Mouse (Mus musculus) intestine, embryonic 16.5 days (tissue): Measurements from ENCODE around the gene Hid1. TPM values are rescaled to one million over a fixed set of nuclear protein-coding genes. Genes with fewer than 3 reads are reported as not detected.
A peak's percentile ranks its signal among the peaks of the same experiment; 100 is the strongest.

Source experiments
- ATAC-seq: fragments of 200-750 bp; cut with Nextera tagmentation; 2 replicates; pipeline ENCODE4 v1.8.0; 2017; ENCODE audit warnings: moderate TSS enrichment, moderate library complexity
- H3K27ac ChIP-seq: fragments of 300-500 bp; sonication (generic); 2 replicates; pipeline ENCODE4 v1.5.1; 2014; ENCODE audit warnings: mild to moderate bottlenecking, low read length
- H3K27me3 ChIP-seq: fragments of 300-500 bp; sonication (generic); replicated peaks from 2 replicates; pipeline ENCODE4 v1.6.1; 2014; ENCODE audit warnings: low read length, control low read depth, mixed read lengths; ENCODE audit not compliant: control insufficient read depth, insufficient read depth
- H3K36me3 ChIP-seq: fragments of 300-500 bp; sonication (generic); 2 replicates; pipeline ENCODE4 v1.6.1; 2014; ENCODE audit warnings: low read length, control low read depth; ENCODE audit not compliant: control insufficient read depth, insufficient read depth
- H3K4me1 ChIP-seq: fragments of 300-500 bp; sonication (generic); 2 replicates; pipeline ENCODE4 v1.6.1; 2014; ENCODE audit warnings: low read length, control low read depth, mixed read lengths; ENCODE audit not compliant: control insufficient read depth, insufficient read depth
- H3K4me2 ChIP-seq: fragments of 300-500 bp; sonication (generic); 2 replicates; pipeline ENCODE4 v1.6.1; 2014; ENCODE audit warnings: low read depth, low read length, control low read depth
- H3K4me3 ChIP-seq: fragments of 300-500 bp; sonication (generic); 2 replicates; pipeline ENCODE4 v1.5.1; 2014; ENCODE audit warnings: mild to moderate bottlenecking, low read length
- H3K9ac ChIP-seq: fragments of 300-500 bp; sonication (generic); 2 replicates; pipeline ENCODE4 v1.6.1; 2014; ENCODE audit warnings: low read depth, low read length
- H3K9me3 ChIP-seq: fragments of 300-500 bp; sonication (generic); 2 replicates; pipeline ENCODE4 v1.6.1; 2016; ENCODE audit warnings: low read length, control low read depth; ENCODE audit not compliant: control insufficient read depth
- WGBS: fragments of 180-500 bp; shearing (Covaris S2); extraction: QIAGEN DNeasy Blood & Tissue Kit; methylation state at CpG from one replicate; pipeline ENCODE4 v1.1.7; 2014; 5-methylcytosine and 5-hydroxymethylcytosine counted together
- polyA plus RNA-seq: library from polyadenylated mRNA; unstranded; fragments of >200 nt; fragmentation: Nextera tagmentation; extraction: Ambion mirVana; gene quantifications from 2 replicates; pipeline ENCODE4 v1.2.1, GENCODE M21; 2015

The Hid1 gene
- polyA plus RNA-seq, 1 experiment from 2014 or later, result 20.5 TPM

GRCm38 (mm10) chr11:115377254-115377653, 9.7 kb upstream of the Hid1 start:
- Histone ChIP-seq H3K9ac (no peak overlapping the region), H3K4me2 (no peak overlapping the region), H3K4me1 (peaks cover 16% of the 10 kb centered on the region), H3K9me3 (0 out of 2 replicates have a peak, but pooled peaks cover 2% of the 10 kb centered on the region), H3K27me3 (peaks cover 17% of the 10 kb centered on the region; the same call in 1 of the 2 replicates), H3K4me3 (no peak overlapping the region), H3K27ac (no peak overlapping the region), H3K36me3 (no peaks in the 10 kb centered on the region)
- WGBS, result 85% methylated on average over 4 of the region's 4 CpGs
- ATAC-seq, result no peak

DNA sequence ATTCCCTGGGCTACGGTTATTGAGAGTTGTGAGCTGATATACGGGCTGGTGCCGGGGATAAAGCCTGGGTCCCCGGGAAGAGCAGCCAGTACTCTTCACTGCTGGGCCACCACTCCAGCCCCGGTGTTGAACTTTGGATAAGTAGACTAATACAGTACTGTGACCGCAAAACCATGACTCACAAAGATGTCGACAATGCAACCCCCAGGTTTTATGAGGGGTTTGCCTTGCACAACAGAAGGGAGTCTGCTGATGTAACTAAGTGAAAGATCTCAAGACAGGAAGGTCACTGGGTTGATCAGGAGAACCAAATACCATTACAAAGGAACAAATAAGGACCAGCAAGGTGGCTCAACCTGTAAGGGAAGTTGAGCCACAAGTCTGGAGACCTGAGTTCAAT, 9.2 kb upstream of the Hid1 start:
- 58% methylated on average over 7 of the region's 7 CpGs for WGBS
- Histone ChIP-seq H3K27ac (no peak overlapping the region), H3K27me3 (peaks cover 17% of the 10 kb centered on the region; the same call in 1 of the 2 replicates), H3K9ac (no peak overlapping the region), H3K9me3 (0 out of 2 replicates have a peak, but pooled peaks cover 2% of the 10 kb centered on the region), H3K4me3 (no peak overlapping the region), H3K36me3 (no peaks in the 10 kb centered on the region), H3K4me2 (no peak overlapping the region), H3K4me1 (peaks cover 16% of the 10 kb centered on the region)
- no peak; the same call in 1 of the 2 replicates for ATAC-seq

GRCm38 (mm10) chr11:115374695-115375425, 7.3 kb upstream of the Hid1 start:
- Histone ChIP-seq H3K4me1 (peaks cover 8% of the 10 kb centered on the region; the same call in 1 of the 2 replicates), H3K36me3 (no peaks in the 10 kb centered on the region), H3K27ac (no peak overlapping the region), H3K4me2 (no peak overlapping the region; the same call in 1 of the 2 replicates), H3K9ac (peak overlapping the region; percentile 60; the same call in 1 of the 2 replicates), H3K9me3 (0 out of 2 replicates have a peak, but pooled peaks cover 2% of the 10 kb centered on the region), H3K4me3 (no peak overlapping the region), H3K27me3 (peaks cover 17% of the 10 kb centered on the region; the same call in 1 of the 2 replicates)
- 66% methylated on average over 12 of the region's 12 CpGs for WGBS
- no peak for ATAC-seq

DNA sequence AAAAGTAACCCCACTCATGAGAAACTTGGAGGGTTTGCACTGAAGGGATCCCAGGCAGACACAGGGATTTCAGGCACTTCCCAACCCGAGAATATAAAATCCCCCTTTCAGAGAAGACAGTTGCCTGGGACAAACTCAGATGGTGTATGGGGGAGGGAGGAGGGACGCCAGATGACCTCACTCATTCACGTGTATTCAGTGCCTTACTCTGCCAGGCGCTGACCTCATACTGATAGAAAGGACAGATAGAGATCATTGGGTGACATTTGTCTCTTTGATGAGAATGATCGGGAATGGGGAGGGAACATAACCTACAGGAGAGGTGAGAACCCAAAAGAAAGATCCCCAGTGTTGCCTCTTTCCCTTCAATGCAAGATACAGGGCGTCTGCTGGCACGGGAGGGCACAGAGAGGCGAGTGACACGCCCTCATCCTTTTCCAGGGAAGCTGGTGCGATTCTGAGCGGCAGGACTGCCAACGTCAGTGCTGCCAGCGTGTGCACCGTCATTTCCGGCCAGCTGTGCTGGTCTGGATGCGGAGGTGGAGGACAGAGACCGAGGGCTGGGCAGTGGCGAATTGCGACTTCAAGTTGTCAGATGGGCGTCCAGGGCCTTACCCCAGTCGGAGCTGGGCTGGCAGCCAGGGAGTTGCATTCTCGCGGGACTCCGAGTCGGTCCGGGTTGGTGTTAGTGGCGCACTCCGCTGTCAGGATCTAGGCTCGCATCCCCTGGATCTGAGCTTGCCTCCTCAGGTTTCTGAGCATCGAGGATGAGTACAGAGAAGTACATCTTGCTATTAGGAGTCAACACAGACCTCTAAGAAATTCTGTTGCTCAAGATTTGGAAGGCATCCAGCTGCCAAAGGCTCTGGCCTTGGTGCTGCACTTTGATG, 6.5 kb upstream of the Hid1 start:
- H3K4me1 ChIP-seq, result peaks cover 8% of the 10 kb centered on the region; the same call in 1 of the 2 replicates
- H3K36me3 ChIP-seq, result no peaks in the 10 kb centered on the region
- H3K9ac ChIP-seq, result peak overlapping the region; percentile 60
- peaks cover 17% of the 10 kb centered on the region; the same call in 1 of the 2 replicates for H3K27me3 ChIP-seq
- peak overlapping the region; percentile 45 for H3K4me3 ChIP-seq
- ATAC-seq, result peak; percentile 50; the same call in 1 of the 2 replicates
- WGBS, result 2% methylated on average over 30 of the region's 30 CpGs
- peak overlapping the region; percentile 65 for H3K4me2 ChIP-seq
- no peak overlapping the region for H3K27ac ChIP-seq
- 0 out of 2 replicates have a peak, but pooled peaks cover 2% of the 10 kb centered on the region for H3K9me3 ChIP-seq

DNA sequence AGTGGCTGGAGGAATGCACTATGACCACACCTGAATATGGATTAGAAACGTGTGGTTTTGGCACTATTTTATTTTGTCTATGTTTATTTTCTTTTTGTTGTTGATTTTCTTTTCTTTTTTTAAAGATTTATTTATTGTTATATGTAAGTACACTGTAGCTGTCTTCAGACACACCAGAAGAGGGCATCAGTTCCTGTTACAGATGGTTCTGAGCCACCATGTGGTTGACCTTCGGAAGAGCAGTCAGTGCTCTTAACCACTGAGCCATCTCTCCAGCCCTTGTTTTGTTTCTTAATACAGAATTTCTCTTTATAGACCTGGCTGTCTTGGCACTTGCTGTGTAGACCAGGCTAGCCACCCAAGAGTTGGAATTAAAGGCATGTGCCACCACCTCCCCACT, 5.2 kb upstream of the Hid1 start:
- ATAC-seq, result no peak
- Histone ChIP-seq H3K9me3 (no peaks in the 10 kb centered on the region), H3K27me3 (peaks cover 17% of the 10 kb centered on the region; the same call in 1 of the 2 replicates), H3K4me1 (peaks cover 8% of the 10 kb centered on the region), H3K4me2 (no peak overlapping the region), H3K27ac (no peak overlapping the region), H3K36me3 (no peaks in the 10 kb centered on the region), H3K9ac (no peak overlapping the region), H3K4me3 (no peak overlapping the region)
- 56% methylated on average over 2 of the region's 2 CpGs for WGBS

DNA sequence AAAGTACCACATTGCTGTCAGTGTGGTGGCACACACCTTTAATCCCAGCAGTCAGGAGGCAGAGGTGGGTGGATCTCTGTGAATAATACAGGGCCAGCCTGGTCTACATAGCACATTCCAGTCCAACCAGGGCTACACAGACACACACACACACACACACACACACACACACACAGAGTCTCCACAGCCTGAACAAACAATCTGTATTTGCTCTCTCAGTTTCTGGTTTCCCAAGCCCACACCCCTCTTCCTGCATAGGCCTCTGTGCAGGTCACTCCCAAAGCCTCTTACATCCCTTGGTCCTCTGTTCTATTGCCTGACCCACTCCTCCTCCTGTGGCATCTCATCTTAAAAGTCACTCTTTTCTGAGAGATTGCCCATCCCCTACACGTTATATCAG, 4.5 kb upstream of the Hid1 start:
- Histone ChIP-seq H3K4me1 (peaks cover 12% of the 10 kb centered on the region), H3K9ac (no peak overlapping the region), H3K9me3 (no peaks in the 10 kb centered on the region), H3K4me3 (no peak overlapping the region), H3K27me3 (peaks cover 21% of the 10 kb centered on the region), H3K36me3 (no peaks in the 10 kb centered on the region), H3K4me2 (no peak overlapping the region), H3K27ac (no peak overlapping the region)
- 61% methylated on average over 1 of the region's 1 CpGs for WGBS
- ATAC-seq, result no peak

GRCm38 (mm10) chr11:115371354-115371753, 3.8 kb upstream of the Hid1 start:
- Histone ChIP-seq H3K9ac (no peak overlapping the region), H3K9me3 (no peaks in the 10 kb centered on the region), H3K36me3 (no peaks in the 10 kb centered on the region), H3K27me3 (peaks cover 26% of the 10 kb centered on the region), H3K4me1 (peaks cover 16% of the 10 kb centered on the region), H3K4me2 (no peak overlapping the region), H3K27ac (no peak overlapping the region), H3K4me3 (no peak overlapping the region)
- 65% methylated on average over 8 of the region's 8 CpGs for WGBS
- ATAC-seq, result no peak

GRCm38 (mm10) chr11:115370368-115370767, 2.8 kb upstream of the Hid1 start:
- H3K4me1 ChIP-seq, result peaks cover 16% of the 10 kb centered on the region
- H3K9ac ChIP-seq, result no peak overlapping the region
- H3K4me3 ChIP-seq, result no peak overlapping the region
- H3K4me2 ChIP-seq, result no peak overlapping the region
- ATAC-seq, result no peak
- 55% methylated on average over 7 of the region's 7 CpGs for WGBS
- H3K9me3 ChIP-seq, result no peaks in the 10 kb centered on the region
- H3K36me3 ChIP-seq, result no peaks in the 10 kb centered on the region
- no peak overlapping the region for H3K27ac ChIP-seq
- peaks cover 26% of the 10 kb centered on the region for H3K27me3 ChIP-seq
